Mouse (Mus musculus) retina, postnatal 7 days (tissue): ENCODE measurements around the gene Ssh1.
A peak's percentile ranks its signal among the peaks of the same experiment; 100 is the strongest.

Source experiments
- DNase-seq: peaks from one replicate; pipeline ENCODE4 v3.0.0-alpha.2; 2012; ENCODE audit warnings: low read depth, low spot score

The Ssh1 gene

GRCm38 (mm10) chr5:113993031-113993486 is 635 bp downstream of the Ssh1 start:
- DNase-seq: peak; percentile 69

GRCm38 (mm10) chr5:113992339-113992831 is 1.3 kb downstream of the Ssh1 start:
- no peak for DNase-seq

- DNase-seq: no peak
Observed at GRCm38 (mm10) chr5:113991141-113991540, 2.6 kb downstream of the Ssh1 start.

GRCm38 (mm10) chr5:113990593-113990992 is 3.1 kb downstream of the Ssh1 start:
- DNase-seq: no peak

- no peak for DNase-seq
Observed at GRCm38 (mm10) chr5:113989437-113990024, 4.2 kb downstream of the Ssh1 start.

GRCm38 (mm10) chr5:113986182-113986961 is 7.3 kb downstream of the Ssh1 start:
- no peak for DNase-seq

DNA sequence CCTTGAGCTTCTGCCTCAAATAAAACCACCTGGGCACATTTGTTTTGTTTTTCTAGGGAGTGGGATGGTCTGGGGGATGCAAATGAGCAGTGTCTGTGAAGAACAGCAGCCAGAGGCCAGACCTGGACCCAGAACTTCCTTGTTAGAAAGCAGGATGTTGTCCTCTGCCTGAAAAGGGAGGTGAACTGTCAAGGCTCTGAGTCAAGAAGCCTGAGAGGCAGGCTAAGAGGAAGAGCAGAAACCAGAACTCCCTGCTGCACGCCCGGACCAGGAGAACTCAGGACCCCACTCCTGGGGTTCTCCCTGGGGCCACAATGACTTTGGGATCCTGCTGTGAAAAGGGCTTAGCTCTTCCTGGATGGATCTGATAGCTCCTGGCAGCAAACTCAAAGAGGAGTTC is 8.0 kb downstream of the Ssh1 start:
- DNase-seq: no peak

DNA sequence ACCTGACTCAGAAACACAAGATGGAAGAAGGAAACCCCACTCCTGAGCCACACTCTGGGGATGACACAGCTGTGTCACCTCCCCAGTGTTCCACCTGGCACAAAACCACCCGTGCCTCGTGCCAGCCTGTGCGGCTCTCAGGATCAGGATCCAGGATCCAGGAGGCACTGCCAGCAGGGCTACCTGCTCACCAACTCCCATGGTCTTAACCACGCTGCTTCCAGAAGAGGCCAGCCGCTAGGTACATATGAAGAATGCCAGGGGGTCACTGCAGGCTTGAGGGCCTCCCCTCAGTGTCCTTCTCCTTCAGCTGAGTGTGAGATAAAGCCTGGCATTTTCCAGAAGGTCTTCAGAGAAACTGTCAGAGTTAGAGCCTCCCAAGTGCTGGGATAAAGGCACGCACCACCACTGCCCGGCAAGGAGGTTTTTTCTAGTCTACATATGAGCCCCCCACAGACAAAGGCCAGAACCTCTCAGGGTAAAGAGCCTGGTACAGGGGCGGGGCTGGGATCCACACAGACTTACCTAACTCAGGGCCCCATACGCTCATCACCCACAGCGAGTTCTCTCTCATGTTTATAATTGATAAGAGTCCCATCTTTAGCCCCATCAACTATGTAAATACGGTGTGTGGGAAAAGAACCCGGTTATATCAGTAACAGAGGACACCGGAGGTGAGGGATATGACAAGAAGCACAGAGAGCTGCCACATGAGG is 9.5 kb downstream of the Ssh1 start:
- DNase-seq: no peak

- DNase-seq: no peak
Observed at GRCm38 (mm10) chr5:113983541-113983940, 10.2 kb downstream of the Ssh1 start.

DNA sequence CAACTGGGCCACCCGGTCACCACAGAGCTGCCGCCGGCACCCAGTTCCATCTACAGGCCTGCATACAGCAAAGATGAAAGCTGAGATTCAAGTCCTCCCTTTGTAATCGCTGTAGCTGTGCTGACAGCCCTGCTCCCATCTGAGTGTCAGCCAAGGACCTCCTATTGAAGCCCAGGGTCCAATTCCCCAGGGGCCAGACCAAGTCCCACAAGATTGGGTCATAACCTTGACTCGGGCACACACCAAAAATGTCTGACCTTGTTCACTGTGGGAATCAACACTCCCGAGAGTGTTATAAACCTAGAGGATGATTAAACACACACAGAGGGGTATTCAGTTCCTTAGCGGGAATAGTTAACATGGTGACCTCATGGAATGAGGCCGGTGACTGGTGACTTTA is 11.9 kb downstream of the Ssh1 start:
- no peak for DNase-seq

DNA sequence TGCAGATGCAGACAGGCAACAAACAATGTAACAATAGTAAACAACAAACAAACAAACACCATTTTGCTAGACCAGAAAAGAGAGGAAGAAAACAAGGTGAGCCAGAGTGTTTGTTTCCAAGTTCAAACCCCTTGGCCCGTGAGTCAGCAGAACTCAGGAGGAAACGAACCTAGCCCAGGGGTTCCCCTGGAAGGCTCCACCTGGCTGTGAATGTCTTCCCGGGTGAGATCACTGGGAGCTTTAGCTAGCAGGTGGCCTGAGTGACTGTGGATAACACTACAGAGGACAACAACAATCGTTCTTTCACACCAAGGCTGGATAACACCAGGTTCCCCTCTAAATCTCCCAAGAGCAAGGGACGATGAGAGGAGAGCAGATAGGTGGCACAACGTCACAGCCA is 12.5 kb downstream of the Ssh1 start:
- DNase-seq: no peak

GRCm38 (mm10) chr5:113980511-113980910 is 13.2 kb downstream of the Ssh1 start:
- no peak for DNase-seq

DNA sequence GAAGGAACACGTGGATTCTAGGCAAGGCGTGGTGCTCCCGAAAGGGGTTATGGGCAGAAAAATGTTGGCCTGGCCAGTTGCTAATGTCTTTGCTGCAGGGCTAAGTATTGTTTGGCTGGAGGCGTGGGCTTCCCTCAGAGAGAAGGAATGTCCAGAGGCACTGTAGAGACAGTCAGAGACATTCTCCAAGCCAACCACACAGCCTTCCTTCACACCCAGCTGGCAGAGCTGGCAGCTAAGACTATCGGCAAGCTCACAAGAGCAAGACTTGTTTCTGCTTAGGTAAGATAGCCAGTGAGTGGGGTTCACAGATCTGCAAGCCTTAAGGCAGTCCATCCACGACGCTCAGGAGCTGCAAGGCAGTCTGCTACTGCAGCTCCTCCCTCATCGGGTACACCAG is 16.4 kb downstream of the Ssh1 start:
- no peak for DNase-seq

DNA sequence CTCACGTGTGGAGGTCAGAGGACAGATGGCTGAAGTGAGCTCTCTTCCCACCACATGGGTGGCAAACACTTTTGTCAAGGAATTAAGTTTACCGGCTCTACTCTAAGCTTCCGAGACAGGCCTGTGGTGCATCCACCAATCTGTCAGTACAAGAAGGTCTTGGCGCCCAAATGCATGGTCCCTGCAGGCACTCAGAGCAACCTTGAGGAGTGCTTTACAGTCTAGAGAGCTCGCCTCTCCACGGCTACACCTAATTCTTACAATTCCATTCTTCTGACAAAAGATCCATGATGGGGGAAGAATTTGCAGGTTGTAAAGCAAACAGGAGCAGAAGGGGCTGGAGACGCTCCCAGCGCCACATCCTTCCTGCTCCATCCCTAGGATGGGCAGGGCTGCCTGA is 17.1 kb downstream of the Ssh1 start:
- DNase-seq: no peak

DNA sequence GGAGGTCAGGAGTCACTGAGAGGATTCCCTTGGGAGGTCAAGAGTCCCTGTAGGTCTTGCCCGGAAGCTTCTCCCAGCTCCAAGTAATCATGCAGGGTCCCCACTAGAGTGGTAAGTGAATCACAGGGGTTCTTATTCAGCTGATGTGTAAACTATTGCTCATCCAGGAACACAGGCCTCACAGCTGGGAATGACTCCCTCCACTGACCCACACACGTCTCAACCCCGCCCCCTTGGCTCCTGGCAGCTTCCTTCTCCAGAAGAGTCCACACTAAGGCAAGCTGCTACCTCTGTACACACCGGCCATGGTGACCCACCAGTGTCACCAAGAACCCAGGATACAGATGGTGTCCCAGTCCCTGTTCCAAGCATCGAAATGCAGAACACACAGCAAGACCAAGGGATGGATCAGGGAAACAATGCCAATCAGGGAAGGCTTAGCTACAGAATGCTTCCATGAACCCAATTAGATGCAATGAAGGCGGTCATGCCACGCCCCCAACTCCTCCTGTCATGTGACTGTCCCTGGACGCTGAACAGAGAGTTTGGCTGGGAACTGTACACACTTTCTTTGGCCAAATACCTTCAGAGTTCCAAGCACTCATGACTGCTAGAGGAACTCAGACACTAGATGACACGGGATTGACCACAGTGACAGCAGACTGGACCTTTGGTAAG is 18.0 kb downstream of the Ssh1 start:
- DNase-seq: no peak

GRCm38 (mm10) chr5:113974576-113974975 is 19.1 kb downstream of the Ssh1 start:
- DNase-seq: no peak

GRCm38 (mm10) chr5:113973790-113974189 is 19.9 kb downstream of the Ssh1 start:
- no peak for DNase-seq

DNA sequence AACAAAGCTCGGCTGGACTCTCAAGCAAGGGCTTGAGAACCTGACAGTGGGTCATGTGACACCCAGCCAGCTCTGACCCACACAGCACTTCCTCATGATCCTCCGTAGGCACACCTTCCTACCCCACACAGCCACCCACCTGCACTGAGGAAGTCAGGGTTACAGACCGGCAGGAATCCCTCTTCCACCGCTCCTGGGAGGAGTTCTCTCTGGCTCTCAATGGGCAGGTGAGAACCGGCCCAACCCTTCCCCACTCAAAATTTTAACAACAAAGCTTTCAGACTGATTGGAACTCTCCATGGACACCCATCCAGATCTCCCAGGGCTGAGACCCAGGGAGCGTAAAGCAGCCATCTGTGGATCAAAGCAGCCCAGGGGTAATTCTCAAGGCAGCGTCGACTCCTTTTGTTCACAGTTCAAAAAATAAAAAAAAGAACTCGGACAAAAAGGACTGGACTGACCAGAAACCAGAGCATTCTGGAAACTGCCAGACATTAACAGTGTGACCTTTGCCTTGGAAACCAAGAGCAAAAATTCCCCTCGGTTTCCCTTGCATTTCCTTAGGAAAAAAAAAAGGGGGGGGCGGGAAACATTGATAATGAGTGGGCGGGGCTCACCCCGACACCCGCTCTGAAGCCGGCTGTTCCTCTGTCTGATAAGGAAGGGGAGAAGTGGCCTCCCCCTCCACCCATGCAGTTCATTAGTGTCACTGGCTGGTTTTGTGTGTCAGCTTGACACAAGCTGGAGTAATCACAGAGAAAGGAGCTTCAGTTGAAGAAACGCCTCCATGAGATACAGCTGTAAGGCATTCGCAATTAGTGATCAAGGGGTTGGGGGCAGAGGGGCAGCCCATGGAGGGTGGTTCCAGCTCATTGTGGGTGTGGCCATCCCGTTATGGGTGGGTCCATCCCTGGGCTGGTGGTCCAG is 20.8 kb downstream of the Ssh1 start:
- DNase-seq: no peak

DNA sequence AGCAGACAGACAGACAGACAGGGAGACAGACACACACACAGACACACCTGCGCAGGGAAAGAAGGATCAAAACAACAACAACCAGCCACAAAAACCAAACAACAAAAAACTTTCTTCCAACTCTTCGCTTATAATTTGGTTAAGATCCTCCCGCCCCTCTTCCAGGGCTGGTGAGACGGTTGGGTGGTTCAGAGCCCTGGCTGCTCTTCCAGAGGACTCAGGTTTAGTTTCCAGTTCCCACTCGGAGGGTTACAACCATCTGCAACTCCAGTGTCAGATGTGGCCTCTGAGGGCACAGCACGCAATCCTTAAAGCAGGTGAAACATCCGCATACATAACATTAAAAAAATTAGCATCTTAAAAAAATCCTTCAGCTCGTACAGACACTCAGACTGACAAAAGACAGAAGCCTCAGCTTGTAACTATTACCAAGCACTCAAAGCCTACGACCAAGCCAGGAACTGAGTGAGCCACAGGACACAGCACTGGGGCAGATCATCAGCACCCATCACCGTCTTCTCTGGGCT is 22.2 kb downstream of the Ssh1 start:
- DNase-seq: no peak

- no peak for DNase-seq
Observed at GRCm38 (mm10) chr5:113968371-113968770, 25.3 kb downstream of the Ssh1 start.
